Mouse (Mus musculus): ENCODE data around the gene Klhl10. TPM values are rescaled to one million over a fixed set of nuclear protein-coding genes. Genes with fewer than 3 reads are reported as not detected.

Gene Klhl10
- polyA plus RNA-seq, 1 experiment from 2014 or later, result 0.61 TPM

- 91% methylated on average over 5 of the region's 5 CpGs for WGBS
- Histone ChIP-seq H3K4me2 (ENCODE audit: low read length) (no peak overlapping the region), H3K4me1 (replicated peaks; ENCODE audit: control insufficient read depth, insufficient read depth, low read length) (no peaks in the 10 kb centered on the region), H3K36me3 (ENCODE audit: control insufficient read depth, insufficient read depth, low read length) (peaks cover 66% of the 10 kb centered on the region), H3K9ac (ENCODE audit: low read length) (no peak overlapping the region), H3K27me3 (replicated peaks; ENCODE audit: control insufficient read depth, insufficient read depth, low read length) (no peaks in the 10 kb centered on the region), H3K9me3 (ENCODE audit: control insufficient read depth, low read length) (no peaks in the 10 kb centered on the region), H3K4me3 (ENCODE audit: low read depth, low read length) (no peak overlapping the region), H3K27ac (ENCODE audit: low read depth) (no peak overlapping the region)
- ATAC-seq (replicated peaks; ENCODE audit: low FRiP score, low TSS enrichment, low read depth) (no peak), DNase-seq (ENCODE audit: low spot score) (no peak)
These were observed 9.7 kb upstream of the Klhl10 start for GRCm38 (mm10) chr11:100432002-100432401.

GRCm38 (mm10) chr11:100435678-100436246 lies 6.0 kb upstream of the Klhl10 start:
- WGBS, result 85% methylated on average over 9 of the region's 9 CpGs
- Histone ChIP-seq H3K9me3 (ENCODE audit: control insufficient read depth, low read length) (no peaks in the 10 kb centered on the region), H3K9ac (ENCODE audit: low read length) (no peak overlapping the region), H3K4me3 (ENCODE audit: low read depth, low read length) (no peak overlapping the region), H3K36me3 (ENCODE audit: control insufficient read depth, insufficient read depth, low read length) (peaks cover 65% of the 10 kb centered on the region), H3K27me3 (replicated peaks; ENCODE audit: control insufficient read depth, insufficient read depth, low read length) (no peaks in the 10 kb centered on the region), H3K4me1 (replicated peaks; ENCODE audit: control insufficient read depth, insufficient read depth, low read length) (peaks cover 6% of the 10 kb centered on the region; the same call in 1 of the 2 replicates), H3K27ac (ENCODE audit: low read depth) (no peak overlapping the region), H3K4me2 (ENCODE audit: low read length) (no peak overlapping the region)
- DNase-seq (ENCODE audit: low spot score) (no peak), ATAC-seq (replicated peaks; ENCODE audit: low FRiP score, low TSS enrichment, low read depth) (no peak)

GRCm38 (mm10) chr11:100437901-100438300 lies 3.8 kb upstream of the Klhl10 start:
- ATAC-seq (replicated peaks; ENCODE audit: low FRiP score, low TSS enrichment, low read depth) (no peak), DNase-seq (ENCODE audit: low spot score) (no peak)
- no peak overlapping the region for H3K4me3 ChIP-seq (ENCODE audit: low read depth, low read length)
- no peaks in the 10 kb centered on the region for H3K27me3 ChIP-seq (replicated peaks; ENCODE audit: control insufficient read depth, insufficient read depth, low read length)
- no peak overlapping the region for H3K9ac ChIP-seq (ENCODE audit: low read length)
- H3K27ac ChIP-seq (ENCODE audit: low read depth), result no peak overlapping the region
- H3K9me3 ChIP-seq (ENCODE audit: control insufficient read depth, low read length), result no peaks in the 10 kb centered on the region
- H3K4me2 ChIP-seq (ENCODE audit: low read length), result no peak overlapping the region
- H3K36me3 ChIP-seq (ENCODE audit: control insufficient read depth, insufficient read depth, low read length), result peaks cover 47% of the 10 kb centered on the region
- peaks cover 6% of the 10 kb centered on the region; the same call in 1 of the 2 replicates for H3K4me1 ChIP-seq (replicated peaks; ENCODE audit: control insufficient read depth, insufficient read depth, low read length)
- WGBS, result 97% methylated on average over 1 of the region's 1 CpGs

GRCm38 (mm10) chr11:100440691-100441522 lies 810 bp upstream of the Klhl10 start:
- Histone ChIP-seq H3K36me3 (ENCODE audit: control insufficient read depth, insufficient read depth, low read length) (peaks cover 30% of the 10 kb centered on the region; the same call in 1 of the 2 replicates), H3K27ac (ENCODE audit: low read depth) (peak overlapping the region; percentile 67; the same call in 1 of the 2 replicates), H3K9ac (ENCODE audit: low read length) (peak overlapping the region; percentile 90), H3K4me2 (ENCODE audit: low read length) (peak overlapping the region; percentile 70), H3K4me3 (ENCODE audit: low read depth, low read length) (peak overlapping the region; percentile 92), H3K4me1 (replicated peaks; ENCODE audit: control insufficient read depth, insufficient read depth, low read length) (peaks cover 6% of the 10 kb centered on the region; the same call in 1 of the 2 replicates), H3K27me3 (replicated peaks; ENCODE audit: control insufficient read depth, insufficient read depth, low read length) (no peaks in the 10 kb centered on the region), H3K9me3 (ENCODE audit: control insufficient read depth, low read length) (no peaks in the 10 kb centered on the region)
- peak; percentile 86 for DNase-seq (ENCODE audit: low spot score)
- WGBS, result 2% methylated on average over 51 of the region's 52 CpGs
- ATAC-seq (replicated peaks; ENCODE audit: low FRiP score, low TSS enrichment, low read depth), result peak; percentile 97

GRCm38 (mm10) chr11:100442625-100443024 lies 908 bp downstream of the Klhl10 start:
- WGBS, result 88% methylated on average over 6 of the region's 6 CpGs
- H3K9me3 ChIP-seq (ENCODE audit: control insufficient read depth, low read length), result no peaks in the 10 kb centered on the region
- no peak overlapping the region for H3K27ac ChIP-seq (ENCODE audit: low read depth)
- H3K4me1 ChIP-seq (replicated peaks; ENCODE audit: control insufficient read depth, insufficient read depth, low read length), result peaks cover 6% of the 10 kb centered on the region; the same call in 1 of the 2 replicates
- ATAC-seq (replicated peaks; ENCODE audit: low FRiP score, low TSS enrichment, low read depth) (no peak), DNase-seq (ENCODE audit: low spot score) (no peak)
- H3K4me2 ChIP-seq (ENCODE audit: low read length), result no peak overlapping the region
- peaks cover 13% of the 10 kb centered on the region; the same call in 1 of the 2 replicates for H3K36me3 ChIP-seq (ENCODE audit: control insufficient read depth, insufficient read depth, low read length)
- H3K9ac ChIP-seq (ENCODE audit: low read length), result no peak overlapping the region
- no peak overlapping the region for H3K4me3 ChIP-seq (ENCODE audit: low read depth, low read length)
- H3K27me3 ChIP-seq (replicated peaks; ENCODE audit: control insufficient read depth, insufficient read depth, low read length), result no peaks in the 10 kb centered on the region

GRCm38 (mm10) chr11:100457247-100457646 lies 15.5 kb downstream of the Klhl10 start:
- H3K27me3 ChIP-seq (replicated peaks; ENCODE audit: control insufficient read depth, insufficient read depth, low read length), result no peaks in the 10 kb centered on the region

GRCm38 (mm10) chr11:100457711-100458110 lies 16.0 kb downstream of the Klhl10 start:
- no peak overlapping the region for H3K4me3 ChIP-seq (ENCODE audit: low read depth, low read length)
- no peaks in the 10 kb centered on the region for H3K27me3 ChIP-seq (replicated peaks; ENCODE audit: control insufficient read depth, insufficient read depth, low read length)
- no peak overlapping the region for H3K9ac ChIP-seq (ENCODE audit: low read length)
- DNase-seq (ENCODE audit: low spot score), result no peak
- H3K36me3 ChIP-seq (ENCODE audit: control insufficient read depth, insufficient read depth, low read length), result peaks cover 29% of the 10 kb centered on the region
- 81% methylated on average over 5 of the region's 5 CpGs for WGBS
- H3K4me1 ChIP-seq (replicated peaks; ENCODE audit: control insufficient read depth, insufficient read depth, low read length), result no peaks in the 10 kb centered on the region
- ATAC-seq (replicated peaks; ENCODE audit: low FRiP score, low TSS enrichment, low read depth), result no peak
- H3K27ac ChIP-seq (ENCODE audit: low read depth), result no peak overlapping the region
- H3K4me2 ChIP-seq (ENCODE audit: low read length), result no peak overlapping the region
- H3K9me3 ChIP-seq (ENCODE audit: control insufficient read depth, low read length), result no peaks in the 10 kb centered on the region

More at GRCm38 (mm10) chr11:100457247-100457646, 15.5 kb downstream of the Klhl10 start:
- no peaks in the 10 kb centered on the region for H3K9me3 ChIP-seq (ENCODE audit: control insufficient read depth, low read length)
- no peak overlapping the region for H3K4me3 ChIP-seq (ENCODE audit: low read depth, low read length)
- WGBS, result 70% methylated on average over 4 of the region's 4 CpGs
- DNase-seq (ENCODE audit: low spot score) (no peak), ATAC-seq (replicated peaks; ENCODE audit: low FRiP score, low TSS enrichment, low read depth) (no peak)
- H3K36me3 ChIP-seq (ENCODE audit: control insufficient read depth, insufficient read depth, low read length), result peaks cover 24% of the 10 kb centered on the region
- H3K27ac ChIP-seq (ENCODE audit: low read depth), result no peak overlapping the region
- no peaks in the 10 kb centered on the region for H3K4me1 ChIP-seq (replicated peaks; ENCODE audit: control insufficient read depth, insufficient read depth, low read length)
- no peak overlapping the region for H3K4me2 ChIP-seq (ENCODE audit: low read length)
- H3K9ac ChIP-seq (ENCODE audit: low read length), result no peak overlapping the region

- Histone ChIP-seq H3K27ac (ENCODE audit: low read depth) (no peak overlapping the region), H3K4me1 (replicated peaks; ENCODE audit: control insufficient read depth, insufficient read depth, low read length) (no peaks in the 10 kb centered on the region), H3K36me3 (ENCODE audit: control insufficient read depth, insufficient read depth, low read length) (peaks cover 32% of the 10 kb centered on the region), H3K4me2 (ENCODE audit: low read length) (no peak overlapping the region), H3K9ac (ENCODE audit: low read length) (no peak overlapping the region), H3K9me3 (ENCODE audit: control insufficient read depth, low read length) (no peaks in the 10 kb centered on the region), H3K4me3 (ENCODE audit: low read depth, low read length) (no peak overlapping the region), H3K27me3 (replicated peaks; ENCODE audit: control insufficient read depth, insufficient read depth, low read length) (no peaks in the 10 kb centered on the region)
- no peak for DNase-seq (ENCODE audit: low spot score)
- no peak for ATAC-seq (replicated peaks; ENCODE audit: low FRiP score, low TSS enrichment, low read depth)
- 92% methylated on average over 10 of the region's 10 CpGs for WGBS
These were observed 21.0 kb downstream of the Klhl10 start for GRCm38 (mm10) chr11:100462699-100463098.
